Mouse (Mus musculus) heart, adult 2 months (tissue): ENCODE results near the gene Elfn2. TPM values are rescaled to one million over a fixed set of nuclear protein-coding genes. Genes with fewer than 3 reads are reported as not detected.

Experiments
- DNase-seq, 2 experiments: peaks; one replicate each; pipeline ENCODE4 v3.0.0; 2021
- H3K27ac ChIP-seq: fragments of 200-600 bp; 2 replicates; pipeline ENCODE4 v1.8.1; 2022
- H3K27me3 ChIP-seq: fragments of 200-500 bp; 2 replicates; pipeline ENCODE4 v1.6.1; 2012; ENCODE audit warnings: mild to moderate bottlenecking, low read length, inconsistent platforms, mixed read lengths; ENCODE audit not compliant: control insufficient read depth, insufficient read depth
- H3K36me3 ChIP-seq: fragments of 200-500 bp; 2 replicates; pipeline ENCODE4 v1.6.1; 2012; ENCODE audit warnings: low read length, inconsistent platforms; ENCODE audit not compliant: control insufficient read depth, insufficient read depth
- H3K4me1 ChIP-seq: fragments of 200-500 bp; 2 replicates; pipeline ENCODE4 v1.6.1; 2011; ENCODE audit warnings: low read length; ENCODE audit not compliant: control insufficient read depth, insufficient read depth
- H3K4me3 ChIP-seq: fragments of 200-600 bp; 2 replicates; pipeline ENCODE4 v1.8.1; 2022
- H3K79me2 ChIP-seq: fragments of 200-500 bp; replicated peaks from 2 replicates; pipeline ENCODE4 v1.6.1; 2012; ENCODE audit warnings: mild to moderate bottlenecking, inconsistent platforms, low read length, moderate library complexity, mixed read lengths; ENCODE audit not compliant: control insufficient read depth, insufficient read depth
- H3K9ac ChIP-seq: fragments of 200-500 bp; 2 replicates; pipeline ENCODE4 v1.6.1; 2012; ENCODE audit warnings: low read depth, mild to moderate bottlenecking, control low read depth, inconsistent platforms, low read length, mixed read lengths
- CTCF ChIP-seq: fragments of 200-600 bp; IDR thresholded peaks from 2 replicates; pipeline ENCODE4 v1.8.1; 2022; ENCODE audit warnings: antibody characterized with exemption, mild to moderate bottlenecking, moderate library complexity
- EP300 ChIP-seq: fragments of 200-500 bp; IDR thresholded peaks from 2 replicates; pipeline ENCODE4 v1.6.1; 2011; ENCODE audit warnings: low read depth, low read length, control low read depth; ENCODE audit not compliant: insufficient read depth
- POLR2A ChIP-seq: fragments of 200-500 bp; IDR thresholded peaks from 2 replicates; pipeline ENCODE4 v1.6.1; 2011; ENCODE audit warnings: mild to moderate bottlenecking, low read depth, low read length, control low read depth; ENCODE audit not compliant: insufficient read depth
- WGBS: fragments of 180-500 bp; shearing (Covaris S2); methylation state at CpG from one replicate; pipeline ENCODE4 v1.1.7; 2018; 5-methylcytosine and 5-hydroxymethylcytosine counted together
- intact Hi-C: fragments of 180-260 bp; cut with DNase I; formaldehyde crosslinking; loops from one replicate; pipeline ENCODE4 v1.15.1; 2025
- polyA plus RNA-seq: library from polyadenylated mRNA; depleted of rRNA; stranded (reverse); fragments of >200 nt; gene quantifications from 2 replicates; pipeline ENCODE4 v1.2.3, GENCODE M21; 2012
- total RNA-seq, 2 experiments: library from RNA; stranded (reverse); gene quantifications; 2 replicates each; pipeline ENCODE4 v1.2.3; 2021

Elfn2 gene
- total and polyA plus RNA-seq, 3 experiments = 0.16 to 3.4 (median 1.3) TPM

GRCm38 (mm10) chr15:78755226-78755625 lies 36.7 kb upstream of the Elfn2 start:
- intact Hi-C loops = no loop called here
- TF ChIP-seq CTCF = no peak
- no peak for TF ChIP-seq EP300
- no peak for TF ChIP-seq POLR2A
- H3K4me1 ChIP-seq = no peaks in the 10 kb centered on the region
- no peak for DNase-seq
- no peaks in the 10 kb centered on the region for H3K27me3 ChIP-seq
- 35% methylated on average over 3 of the region's 3 CpGs for WGBS
- no peak overlapping the region for H3K9ac ChIP-seq
- H3K79me2 ChIP-seq = no peaks in the 10 kb centered on the region
- no peaks in the 10 kb centered on the region for H3K36me3 ChIP-seq
- no peak overlapping the region for H3K27ac ChIP-seq
- no peak overlapping the region for H3K4me3 ChIP-seq

GRCm38 (mm10) chr15:78754144-78754543 lies 35.6 kb upstream of the Elfn2 start:
- Histone ChIP-seq H3K9ac (no peak overlapping the region), H3K4me1 (no peaks in the 10 kb centered on the region), H3K27me3 (no peaks in the 10 kb centered on the region), H3K36me3 (no peaks in the 10 kb centered on the region), H3K79me2 (no peaks in the 10 kb centered on the region), H3K27ac (no peak overlapping the region), H3K4me3 (no peak overlapping the region)
- no peak for TF ChIP-seq CTCF
- no peak for TF ChIP-seq POLR2A
- no peak for TF ChIP-seq EP300
- no peak for DNase-seq
- intact Hi-C loops = no loop called here
- 56% methylated on average over 5 of the region's 5 CpGs for WGBS

GRCm38 (mm10) chr15:78752991-78753390 lies 34.4 kb upstream of the Elfn2 start:
- Histone ChIP-seq H3K27ac (no peak overlapping the region), H3K79me2 (no peaks in the 10 kb centered on the region), H3K4me1 (no peaks in the 10 kb centered on the region), H3K27me3 (no peaks in the 10 kb centered on the region), H3K9ac (no peak overlapping the region), H3K36me3 (no peaks in the 10 kb centered on the region), H3K4me3 (no peak overlapping the region)
- no peak for DNase-seq
- TF ChIP-seq EP300 = no peak
- no peak for TF ChIP-seq CTCF
- TF ChIP-seq POLR2A = no peak
- intact Hi-C loops = no loop called here

GRCm38 (mm10) chr15:78750608-78751350 lies 32.2 kb upstream of the Elfn2 start:
- H3K79me2 ChIP-seq = no peaks in the 10 kb centered on the region
- no peak overlapping the region for H3K4me3 ChIP-seq
- no peaks in the 10 kb centered on the region for H3K27me3 ChIP-seq
- intact Hi-C loops = no loop called here
- no peaks in the 10 kb centered on the region for H3K36me3 ChIP-seq
- TF ChIP-seq POLR2A (no peak), EP300 (no peak), CTCF (no peak)
- no peak overlapping the region for H3K9ac ChIP-seq
- no peak for DNase-seq
- no peak overlapping the region for H3K27ac ChIP-seq
- WGBS = 60% methylated on average over 6 of the region's 6 CpGs
- no peaks in the 10 kb centered on the region for H3K4me1 ChIP-seq

- intact Hi-C loops = loop anchor here (10.0 kb wide), 1 partner anchor 165 kb away; no protein-coding TSS in a partner anchor
- no peak overlapping the region for H3K27ac ChIP-seq
- WGBS = 40% methylated on average over 5 of the region's 5 CpGs
- no peak for TF ChIP-seq EP300
- TF ChIP-seq CTCF = no peak
- TF ChIP-seq POLR2A = no peak
- no peaks in the 10 kb centered on the region for H3K79me2 ChIP-seq
- H3K27me3 ChIP-seq = no peaks in the 10 kb centered on the region
- H3K36me3 ChIP-seq = no peaks in the 10 kb centered on the region
- no peak for DNase-seq
- no peak overlapping the region for H3K4me3 ChIP-seq
- no peak overlapping the region for H3K9ac ChIP-seq
- H3K4me1 ChIP-seq = peaks cover 1% of the 10 kb centered on the region; the same call in 1 of the 2 replicates
Observed at GRCm38 (mm10) chr15:78749855-78750254, 31.3 kb upstream of the Elfn2 start.

GRCm38 (mm10) chr15:78744206-78744605 lies 25.6 kb upstream of the Elfn2 start:
- intact Hi-C loops = loop anchor here (1.0 to 10.0 kb wide), 3 partner anchors 23 to 159 kb away; no protein-coding TSS in a partner anchor
- Histone ChIP-seq H3K27ac (no peak overlapping the region), H3K79me2 (no peaks in the 10 kb centered on the region), H3K27me3 (no peaks in the 10 kb centered on the region), H3K4me3 (no peak overlapping the region), H3K9ac (no peak overlapping the region), H3K36me3 (no peaks in the 10 kb centered on the region), H3K4me1 (peaks cover 1% of the 10 kb centered on the region; the same call in 1 of the 2 replicates)
- peak; percentile 68 to 87 for DNase-seq
- TF ChIP-seq EP300 (peak; percentile 51; the same call in 1 of the 2 replicates), CTCF (no peak; the same call in 1 of the 2 replicates)
- 10% methylated on average over 5 of the region's 5 CpGs for WGBS
